Mouse (Mus musculus) regulatory T cell (primary cell): ENCODE results near the gene Nsun6.

Experiments used
- in situ Hi-C: fragments of 300-600 bp; cut with MboI, MseI; formaldehyde crosslinking; loops from one replicate; pipeline ENCODE4 v1.15.1; 2025; ENCODE audit warnings: high pct_unique_total_duplicates

Gene Nsun6

GRCm38 (mm10) chr2:14992531-14992930, 62.3 kb downstream of the Nsun6 start:
- in situ Hi-C loops: no loop called here

GRCm38 (mm10) chr2:14989350-14989749, 65.5 kb downstream of the Nsun6 start:
- in situ Hi-C loops: loop anchor here (10.0 kb wide), 1 partner anchor 885 kb away; no protein-coding TSS in a partner anchor

- in situ Hi-C loops: loop anchor here (10.0 kb wide), 1 partner anchor 884 kb away; no protein-coding TSS in a partner anchor
Measured at GRCm38 (mm10) chr2:14988451-14988850, 66.4 kb downstream of the Nsun6 start.

DNA sequence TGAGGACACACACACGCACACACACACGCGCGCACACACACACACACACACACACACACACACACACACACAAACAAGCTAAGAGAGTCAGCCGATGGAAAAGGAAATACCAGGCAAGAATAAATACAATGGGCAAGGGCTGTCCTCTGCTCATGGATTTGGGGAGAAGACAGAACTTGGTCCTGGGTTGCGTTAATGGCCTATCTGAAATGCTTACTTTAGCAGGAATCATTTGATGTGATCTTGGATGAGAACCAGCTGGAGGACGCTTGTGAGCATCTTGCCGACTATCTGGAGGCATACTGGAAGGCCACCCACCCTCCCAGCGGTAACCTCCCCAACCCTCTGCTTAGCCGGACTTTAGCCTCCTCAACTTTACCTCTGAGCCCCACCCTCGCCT, 70.8 kb downstream of the Nsun6 start:
- in situ Hi-C loops: loop anchor here (10.0 kb wide), 1 partner anchor 879 kb away; no protein-coding TSS in a partner anchor

DNA sequence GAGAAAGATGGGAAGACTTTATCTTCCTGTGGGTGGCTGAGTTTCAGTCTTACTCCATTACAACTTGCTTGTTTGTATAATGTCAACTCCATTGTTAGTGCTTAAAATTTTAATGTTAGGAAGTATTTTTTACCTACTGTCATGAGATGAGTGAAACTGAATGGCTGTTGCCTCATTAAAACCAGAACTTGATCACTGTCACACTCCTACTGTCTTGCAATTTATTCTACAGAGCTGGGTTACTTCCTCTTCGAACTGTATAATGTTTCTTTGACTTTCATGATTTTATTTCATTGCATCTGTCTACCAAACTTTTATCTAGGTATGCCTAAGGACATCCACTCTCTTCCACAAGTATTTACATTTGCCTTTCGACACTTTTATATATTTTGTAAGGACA, 93.4 kb downstream of the Nsun6 start:
- in situ Hi-C loops: no loop called here

- in situ Hi-C loops: no loop called here
Measured at GRCm38 (mm10) chr2:14960963-14961488, 93.8 kb downstream of the Nsun6 start.

GRCm38 (mm10) chr2:14953090-14953489, 101.8 kb downstream of the Nsun6 start:
- in situ Hi-C loops: no loop called here
